Mouse (Mus musculus) stomach, embryonic 14.5 days (tissue): ENCODE results near the gene Mindy4. TPM values are rescaled to one million over a fixed set of nuclear protein-coding genes. Genes with fewer than 3 reads are reported as not detected.

Experiments
- ATAC-seq: fragments of 200-750 bp; cut with Nextera tagmentation; 2 replicates; pipeline ENCODE4 v1.8.0; 2017; ENCODE audit warnings: low read depth, moderate TSS enrichment; ENCODE audit not compliant: insufficient number of reproducible peaks, insufficient read depth, low FRiP score
- H3K27ac ChIP-seq: fragments of 300-500 bp; sonication (generic); 2 replicates; pipeline ENCODE4 v1.5.1; 2014; ENCODE audit warnings: mild to moderate bottlenecking, low read length, moderate library complexity, mixed read lengths
- H3K27me3 ChIP-seq: fragments of 300-500 bp; sonication (generic); 2 replicates; pipeline ENCODE4 v1.6.1; 2014; ENCODE audit warnings: low read length, control low read depth, mixed read lengths; ENCODE audit not compliant: control insufficient read depth, insufficient read depth
- H3K36me3 ChIP-seq: fragments of 300-500 bp; sonication (generic); 2 replicates; pipeline ENCODE4 v1.6.1; 2014; ENCODE audit warnings: mild to moderate bottlenecking, control low read depth, low read length, moderate library complexity, mixed read lengths; ENCODE audit not compliant: control insufficient read depth, insufficient read depth
- H3K4me1 ChIP-seq: fragments of 300-500 bp; sonication (generic); 2 replicates; pipeline ENCODE4 v1.6.1; 2014; ENCODE audit warnings: low read length, control low read depth, mixed read lengths; ENCODE audit not compliant: control insufficient read depth, insufficient read depth
- H3K4me2 ChIP-seq: fragments of 300-500 bp; sonication (generic); replicated peaks from 2 replicates; pipeline ENCODE4 v1.6.1; 2014; ENCODE audit warnings: low read depth, low read length, control low read depth
- H3K4me3 ChIP-seq: fragments of 300-500 bp; sonication (generic); 2 replicates; pipeline ENCODE4 v1.5.1; 2014; ENCODE audit warnings: low read depth, low read length, control low read depth
- H3K9ac ChIP-seq: fragments of 300-500 bp; sonication (generic); replicated peaks from 2 replicates; pipeline ENCODE4 v1.6.1; 2014; ENCODE audit warnings: low read depth, mild to moderate bottlenecking, control low read depth, low read length, moderate library complexity, mixed read lengths
- H3K9me3 ChIP-seq: fragments of 300-500 bp; sonication (generic); 2 replicates; pipeline ENCODE4 v1.6.1; 2016; ENCODE audit warnings: low read depth, low read length, control low read depth; ENCODE audit not compliant: control insufficient read depth
- WGBS: fragments of 180-500 bp; shearing (Covaris S2); extraction: QIAGEN DNeasy Blood & Tissue Kit; methylation state at CpG from one replicate; pipeline ENCODE4 v1.1.7; 2014; 5-methylcytosine and 5-hydroxymethylcytosine counted together
- polyA plus RNA-seq: library from polyadenylated mRNA; unstranded; fragments of >200 nt; fragmentation: Nextera tagmentation; extraction: Ambion mirVana; gene quantifications from 2 replicates; pipeline ENCODE4 v1.2.1, GENCODE M21; 2014

Mindy4 gene
- polyA plus RNA-seq, 1 experiment from 2014 or later = 18.0 TPM

- Histone ChIP-seq H3K4me1 (peaks cover 28% of the 10 kb centered on the region), H3K9ac (no peak within 1 kb of the TSS), H3K4me2 (no peak within 1 kb of the TSS), H3K4me3 (no peak within 1 kb of the TSS), H3K27ac (no peak within 1 kb of the TSS), H3K27me3 (no peaks in the 10 kb centered on the region), H3K9me3 (no peaks in the 10 kb centered on the region), H3K36me3 (no peaks in the 10 kb centered on the region)
- 15% methylated on average over 10 of the region's 12 CpGs for WGBS
- peak; percentile 80 for ATAC-seq
These were observed 132.9 kb downstream of the Mindy4 start, which contains the start of gene Aqp1 for GRCm38 (mm10) chr6:55335989-55336514. TSS of gene Aqp1 (plus strand) at chr6:55336432.

DNA sequence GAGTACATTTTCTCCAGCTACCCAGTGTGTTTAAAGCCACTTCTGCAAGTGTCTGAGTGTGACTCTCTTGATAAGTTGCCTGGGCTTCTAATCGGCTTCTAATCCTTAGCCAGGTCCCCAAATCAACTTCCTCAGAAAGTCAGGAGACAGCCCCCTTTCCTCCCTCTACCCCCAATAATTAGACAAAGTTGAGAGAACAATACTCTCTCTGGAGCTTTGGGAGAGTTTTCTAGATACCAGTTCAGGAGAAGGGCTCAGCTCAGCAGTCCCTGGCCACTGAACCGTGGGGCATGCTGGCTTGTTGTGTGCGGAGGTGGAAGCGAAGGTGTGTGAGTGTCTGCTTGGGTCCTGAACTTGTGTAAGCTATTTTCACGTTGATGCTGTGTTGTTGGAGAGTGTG is 134.1 kb downstream of the Mindy4 start:
- no peaks in the 10 kb centered on the region for H3K27me3 ChIP-seq
- peaks cover 32% of the 10 kb centered on the region for H3K4me1 ChIP-seq
- ATAC-seq = no peak
- no peak overlapping the region for H3K4me2 ChIP-seq
- 85% methylated on average over 5 of the region's 5 CpGs for WGBS
- no peak overlapping the region for H3K9ac ChIP-seq
- H3K27ac ChIP-seq = no peak overlapping the region
- H3K9me3 ChIP-seq = no peaks in the 10 kb centered on the region
- no peak overlapping the region for H3K4me3 ChIP-seq
- H3K36me3 ChIP-seq = no peaks in the 10 kb centered on the region

DNA sequence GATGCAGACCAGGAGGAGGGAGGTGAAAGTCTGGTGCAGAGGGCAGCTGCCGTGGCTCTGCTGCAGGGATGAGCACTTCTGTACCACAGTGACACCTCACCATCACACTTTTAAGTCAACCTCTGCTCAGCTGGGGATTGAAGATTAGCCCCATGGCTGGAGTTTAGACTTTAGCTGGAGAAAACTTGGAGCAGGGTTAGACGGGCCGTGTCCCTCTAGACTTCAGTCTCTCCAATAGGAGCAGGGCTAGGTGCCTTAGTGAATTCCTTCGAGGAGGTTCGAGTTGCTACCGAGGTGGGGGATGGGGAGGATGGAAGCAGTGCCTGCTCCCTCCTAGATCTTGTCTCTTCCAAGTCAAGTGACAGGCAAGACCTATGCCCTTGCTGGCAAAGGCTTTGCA is 134.9 kb downstream of the Mindy4 start:
- Histone ChIP-seq H3K27me3 (no peaks in the 10 kb centered on the region), H3K4me1 (peaks cover 30% of the 10 kb centered on the region), H3K9me3 (no peaks in the 10 kb centered on the region), H3K4me2 (no peak overlapping the region), H3K36me3 (no peaks in the 10 kb centered on the region), H3K27ac (no peak overlapping the region), H3K4me3 (no peak overlapping the region), H3K9ac (no peak overlapping the region)
- WGBS = 49% methylated on average over 6 of the region's 6 CpGs
- ATAC-seq = no peak

GRCm38 (mm10) chr6:55338934-55339825 is 136.0 kb downstream of the Mindy4 start:
- no peak overlapping the region for H3K4me3 ChIP-seq
- no peaks in the 10 kb centered on the region for H3K36me3 ChIP-seq
- peaks cover 30% of the 10 kb centered on the region for H3K4me1 ChIP-seq
- H3K4me2 ChIP-seq = no peak overlapping the region
- no peak overlapping the region for H3K9ac ChIP-seq
- no peak overlapping the region for H3K27ac ChIP-seq
- no peaks in the 10 kb centered on the region for H3K9me3 ChIP-seq
- no peak for ATAC-seq
- WGBS = 70% methylated on average over 9 of the region's 9 CpGs
- H3K27me3 ChIP-seq = no peaks in the 10 kb centered on the region

GRCm38 (mm10) chr6:55341688-55342087 is 138.5 kb downstream of the Mindy4 start:
- Histone ChIP-seq H3K4me2 (no peak overlapping the region), H3K9me3 (no peaks in the 10 kb centered on the region), H3K4me3 (no peak overlapping the region), H3K9ac (no peak overlapping the region), H3K4me1 (peaks cover 20% of the 10 kb centered on the region), H3K27ac (peak overlapping the region; percentile 56; the same call in 1 of the 2 replicates), H3K27me3 (no peaks in the 10 kb centered on the region), H3K36me3 (no peaks in the 10 kb centered on the region)
- WGBS = 23% methylated on average over 5 of the region's 5 CpGs
- ATAC-seq = peak; percentile 84

GRCm38 (mm10) chr6:55342328-55342727 is 139.1 kb downstream of the Mindy4 start:
- 54% methylated on average over 9 of the region's 9 CpGs for WGBS
- Histone ChIP-seq H3K4me3 (no peak overlapping the region), H3K27me3 (no peaks in the 10 kb centered on the region), H3K4me1 (peaks cover 19% of the 10 kb centered on the region), H3K4me2 (no peak overlapping the region), H3K9ac (no peak overlapping the region), H3K27ac (no peak overlapping the region), H3K36me3 (no peaks in the 10 kb centered on the region), H3K9me3 (no peaks in the 10 kb centered on the region)
- no peak for ATAC-seq

DNA sequence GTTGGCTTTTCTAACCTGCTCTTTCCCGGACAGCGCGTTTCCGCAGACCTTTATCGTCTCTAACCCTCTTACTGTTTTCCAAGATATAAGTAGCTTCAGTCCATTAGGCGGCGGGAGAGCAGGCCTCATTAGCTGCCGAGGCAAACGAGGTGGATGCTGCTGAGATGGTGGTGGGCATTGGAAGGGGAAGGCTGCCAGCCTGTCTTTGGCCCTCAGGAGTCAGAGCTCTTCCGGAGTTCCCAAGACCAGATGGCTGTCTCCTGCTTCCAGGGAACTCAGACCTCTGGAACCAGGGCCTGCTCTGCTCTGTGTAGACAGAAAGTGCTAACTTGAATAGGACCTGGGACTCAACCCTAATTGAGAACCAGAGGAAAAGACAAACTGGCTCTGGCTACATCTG is 140.3 kb downstream of the Mindy4 start:
- no peak overlapping the region for H3K4me2 ChIP-seq

GRCm38 (mm10) chr6:55344291-55345016 is 141.3 kb downstream of the Mindy4 start:
- no peak overlapping the region for H3K9ac ChIP-seq
- no peak overlapping the region for H3K27ac ChIP-seq
- no peaks in the 10 kb centered on the region for H3K27me3 ChIP-seq
- WGBS = 92% methylated on average over 9 of the region's 9 CpGs
- no peak for ATAC-seq
- H3K36me3 ChIP-seq = no peaks in the 10 kb centered on the region
- H3K4me3 ChIP-seq = no peak overlapping the region
- no peaks in the 10 kb centered on the region for H3K9me3 ChIP-seq
- no peak overlapping the region for H3K4me2 ChIP-seq
- peaks cover 16% of the 10 kb centered on the region for H3K4me1 ChIP-seq

More for the DNA sequence above, 140.3 kb downstream of the Mindy4 start:
- Histone ChIP-seq H3K27ac (no peak overlapping the region), H3K4me3 (no peak overlapping the region), H3K36me3 (no peaks in the 10 kb centered on the region), H3K9ac (no peak overlapping the region), H3K9me3 (no peaks in the 10 kb centered on the region), H3K27me3 (no peaks in the 10 kb centered on the region), H3K4me1 (peaks cover 19% of the 10 kb centered on the region)
- WGBS = 89% methylated on average over 10 of the region's 10 CpGs
- no peak for ATAC-seq
